In the genomic region with DNA sequence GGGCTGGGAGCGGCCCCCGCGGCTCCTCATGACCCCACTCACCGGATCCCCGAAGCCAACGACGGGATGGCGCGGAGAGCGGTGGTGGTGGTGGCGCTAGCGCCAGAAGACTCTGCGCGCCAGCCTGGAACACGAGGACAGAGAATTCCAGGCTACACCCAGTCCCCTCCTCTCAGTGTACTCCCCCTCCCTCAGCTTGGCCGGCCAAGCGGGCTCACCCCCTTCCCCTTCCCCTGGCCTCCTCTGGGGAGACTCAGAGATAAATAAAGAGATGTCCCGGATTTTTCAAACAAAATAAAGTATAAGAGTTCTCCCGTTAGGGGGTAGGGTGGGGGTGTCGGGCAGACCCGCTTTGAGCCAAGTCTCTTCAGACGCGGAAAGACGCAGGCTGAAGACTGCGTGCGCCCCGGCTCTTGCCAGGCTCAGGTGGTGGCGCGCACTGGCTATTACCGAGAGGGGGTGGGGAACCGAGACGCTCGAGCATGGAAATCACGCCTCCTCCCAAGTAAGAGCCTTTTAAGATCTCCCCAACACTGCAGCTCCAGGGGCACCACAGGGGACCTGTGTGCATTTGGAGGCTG, we compare ENCODE assay signal across 8 mouse cellular contexts. TPM values are rescaled to one million over a fixed set of nuclear protein-coding genes. Genes with fewer than 3 reads are reported as not detected.
DNase-seq lines count a peak whose midpoint lies in the region; ATAC-seq and TF ChIP-seq lines count a peak whose summit lies in the region.

A gene (minus strand): TSS at position 114 of the 581 bp plus-strand sequence.

- ATAC-seq in lung, embryonic 16.5 days (ENCODE audit: low read depth): peak; percentile 61
- ATAC-seq in limb, embryonic 11.5 days (ENCODE audit: insufficient number of reproducible peaks, low FRiP score, low TSS enrichment, low read depth): peak; percentile 56
- no peak for ATAC-seq in granulocyte monocyte progenitor cell, adult 5-6 weeks (replicated peaks; ENCODE audit: poor library complexity, severe bottlenecking)

- TF ChIP-seq CTCF in olfactory bulb, adult 2 months (IDR thresholded peaks at IDR 0.05; ENCODE audit: insufficient read depth, low read depth, low read length): no peak

- H3K27ac ChIP-seq in lung, embryonic 16.5 days (ENCODE audit: low read length): no peak within 1 kb of the TSS
- peak within 1 kb of the TSS; percentile 62; the same call in 1 of the 2 replicates for H3K27ac ChIP-seq in hindbrain, embryonic 10.5 days
- H3K27ac ChIP-seq in limb, embryonic 11.5 days (replicated peaks; ENCODE audit: low read depth, low read length): no peak within 1 kb of the TSS
- peak within 1 kb of the TSS; percentile 44; the same call in 1 of the 2 replicates for H3K27ac ChIP-seq in olfactory bulb, adult 2 months (ENCODE audit: insufficient read depth, low read depth, low read length)

- no peaks in the 10 kb centered on the region for H3K4me1 ChIP-seq in lung, embryonic 16.5 days (replicated peaks; ENCODE audit: control insufficient read depth, insufficient read depth, low read length)
- peaks cover 11% of the 10 kb centered on the region; the same call in 1 of the 2 replicates for H3K4me1 ChIP-seq in hindbrain, embryonic 10.5 days (replicated peaks)
- H3K4me1 ChIP-seq in limb, embryonic 11.5 days (ENCODE audit: control insufficient read depth, insufficient read depth, low read length): no peaks in the 10 kb centered on the region
- H3K4me1 ChIP-seq in olfactory bulb, adult 2 months (ENCODE audit: control insufficient read depth, insufficient read depth, low read length): peaks cover 4% of the 10 kb centered on the region; the same call in 1 of the 2 replicates

- H3K27me3 ChIP-seq in lung, embryonic 16.5 days (ENCODE audit: control insufficient read depth, insufficient read depth, low read depth, low read length): peaks cover 25% of the 10 kb centered on the region
- peaks cover 61% of the 10 kb centered on the region for H3K27me3 ChIP-seq in hindbrain, embryonic 10.5 days (ENCODE audit: insufficient read depth, poor library complexity, severe bottlenecking)
- peaks cover 38% of the 10 kb centered on the region for H3K27me3 ChIP-seq in limb, embryonic 11.5 days (ENCODE audit: control insufficient read depth, insufficient read depth, low read length)

- no peak for TF ChIP-seq POLR2A in olfactory bulb, adult 2 months (IDR thresholded peaks at IDR 0.05; ENCODE audit: insufficient read depth, low read depth, low read length)

- H3K9me3 ChIP-seq in lung, embryonic 16.5 days (ENCODE audit: control insufficient read depth, low read length): no peaks in the 10 kb centered on the region
- H3K9me3 ChIP-seq in hindbrain, embryonic 10.5 days: 0 out of 2 replicates have a peak, but pooled peaks cover 4% of the 10 kb centered on the region
- no peaks in the 10 kb centered on the region for H3K9me3 ChIP-seq in limb, embryonic 11.5 days (ENCODE audit: control insufficient read depth, low read length)

- DNase-seq in lung, postnatal 4 days: no peak
- peak; percentile 75 for DNase-seq in cerebellum, adult 9-11 months
- DNase-seq in hindbrain, embryonic 10.5 days (ENCODE audit: low spot score): peak; percentile 31
- DNase-seq in limb, embryonic 11.5 days (ENCODE audit: low spot score): peak; percentile 28
- DNase-seq in thymus, adult 18-20 months: no peak

- peak within 1 kb of the TSS; percentile 90 for H3K4me2 ChIP-seq in lung, embryonic 16.5 days (ENCODE audit: low read depth, low read length)
- H3K4me2 ChIP-seq in limb, embryonic 11.5 days (ENCODE audit: low read depth, severe bottlenecking): peak within 1 kb of the TSS; percentile 80

- H3K9ac ChIP-seq in lung, embryonic 16.5 days (ENCODE audit: low read length): no peak within 1 kb of the TSS
- no peak within 1 kb of the TSS for H3K9ac ChIP-seq in limb, embryonic 11.5 days (ENCODE audit: low read length)

- WGBS in lung, embryonic 16.5 days: 13% methylated on average over 22 of the region's 34 CpGs
- 15% methylated on average over 34 of the region's 34 CpGs for WGBS in hindbrain, embryonic 10.5 days
- WGBS in limb, embryonic 11.5 days: 17% methylated on average over 20 of the region's 34 CpGs
- 12% methylated on average over 34 of the region's 34 CpGs for WGBS in olfactory bulb, adult 2 months

- no peaks in the 10 kb centered on the region for H3K36me3 ChIP-seq in lung, embryonic 16.5 days (ENCODE audit: control insufficient read depth, insufficient read depth, low read length)
- no peaks in the 10 kb centered on the region for H3K36me3 ChIP-seq in hindbrain, embryonic 10.5 days
- no peaks in the 10 kb centered on the region for H3K36me3 ChIP-seq in limb, embryonic 11.5 days (ENCODE audit: control insufficient read depth, insufficient read depth, low read length)

- H3K4me3 ChIP-seq in lung, embryonic 16.5 days (ENCODE audit: low read length): peak within 1 kb of the TSS; percentile 50
- peak within 1 kb of the TSS; percentile 59 for H3K4me3 ChIP-seq in hindbrain, embryonic 10.5 days
- H3K4me3 ChIP-seq in limb, embryonic 11.5 days (ENCODE audit: low read depth, low read length): peak within 1 kb of the TSS; percentile 36
- peak within 1 kb of the TSS; percentile 68 for H3K4me3 ChIP-seq in olfactory bulb, adult 2 months (ENCODE audit: insufficient read depth, low read depth, low read length)

RNA-seq across cellular contexts. Expression of the gene that starts here (rescaled TPM):
- polyA plus RNA-seq in lung, embryonic 16.5 days (2015; fragmentation: Nextera tagmentation; extraction: Ambion mirVana): 0.23 and 0.26 TPM in 2 replicates
- polyA plus RNA-seq in hindbrain, embryonic 10.5 days (2016; fragmentation: Nextera tagmentation; extraction: Ambion mirVana): 0.22 and 0.59 TPM in 2 replicates
- polyA plus RNA-seq in limb, embryonic 11.5 days (2014; fragmentation: Nextera tagmentation; extraction: Ambion mirVana): 0.61 and 0.75 TPM in 2 replicates
- polyA plus RNA-seq in olfactory bulb, adult 2 months (2012; ENCODE audit: insufficient read depth, insufficient read length, low replicate concordance, missing spikeins): not detected in 2 replicates
- not detected in 2 replicates for total RNA-seq in granulocyte monocyte progenitor cell, adult 5-6 weeks (2014; fragmentation: Nextera tagmentation)
- total RNA-seq in granulocyte monocyte progenitor cell, adult 5-6 weeks (2017): not detected in 2 replicates

Comparison
In these comparisons a context has a peak if more than half of its experiments do, and no peak if none do; other contexts are left out.
1. Peak in ATAC-seq, H3K4me3 ChIP-seq and H3K4me2 ChIP-seq in lung, embryonic 16.5 days; RNA of the gene not detected or under 1 TPM.
2. Peak in DNase-seq, H3K4me3 ChIP-seq and H3K27ac ChIP-seq in hindbrain, embryonic 10.5 days; RNA of the gene not detected or under 1 TPM.
3. Peak in DNase-seq, ATAC-seq, H3K4me3 ChIP-seq and H3K4me2 ChIP-seq in limb, embryonic 11.5 days; RNA of the gene not detected or under 1 TPM.